Mouse (Mus musculus) hindbrain, postnatal 0 days (tissue): ENCODE measurements around the gene Atad1. TPM values are rescaled to one million over a fixed set of nuclear protein-coding genes. Genes with fewer than 3 reads are reported as not detected.
"Not testable (repeated sequence)": the region's sequence is repeated elsewhere in the genome, so short reads cannot be mapped to it uniquely, and the experiment has no call there.

ENCODE experiments used
- ATAC-seq: fragments of 200-750 bp; cut with Nextera tagmentation; 2 replicates; pipeline ENCODE4 v1.8.0; 2017; ENCODE audit warnings: mild to moderate bottlenecking, moderate TSS enrichment, moderate library complexity
- DNase-seq: peaks from one replicate; pipeline ENCODE4 v3.0.0-alpha.2; 2015; ENCODE audit warnings: low spot score
- H3K27ac ChIP-seq: fragments of 300-500 bp; sonication (generic); 2 replicates; pipeline ENCODE4 v1.5.1; 2014; ENCODE audit warnings: mild to moderate bottlenecking
- H3K27me3 ChIP-seq: fragments of 300-500 bp; sonication (generic); 2 replicates; pipeline ENCODE4 v1.6.1; 2014; ENCODE audit warnings: low read length, mixed read lengths; ENCODE audit not compliant: insufficient read depth
- H3K36me3 ChIP-seq: fragments of 300-500 bp; sonication (generic); 2 replicates; pipeline ENCODE4 v1.6.1; 2014; ENCODE audit warnings: low read length, mixed read lengths; ENCODE audit not compliant: insufficient read depth
- H3K4me1 ChIP-seq: fragments of 300-500 bp; sonication (generic); 2 replicates; pipeline ENCODE4 v1.6.1; 2014; ENCODE audit warnings: antibody characterized with exemption, low read length, mixed read lengths; ENCODE audit not compliant: insufficient read depth
- H3K4me2 ChIP-seq: fragments of 300-500 bp; sonication (generic); 2 replicates; pipeline ENCODE4 v1.6.1; 2014; ENCODE audit warnings: low read depth, mild to moderate bottlenecking, low read length, moderate library complexity, mixed read lengths
- H3K4me3 ChIP-seq: fragments of 300-500 bp; sonication (generic); 2 replicates; pipeline ENCODE4 v1.5.1; 2014; ENCODE audit warnings: low read length
- H3K9ac ChIP-seq: fragments of 300-500 bp; sonication (generic); replicated peaks from 2 replicates; pipeline ENCODE4 v1.6.1; 2014; ENCODE audit warnings: mild to moderate bottlenecking, low read length, moderate library complexity, mixed read lengths
- H3K9me3 ChIP-seq: fragments of 300-500 bp; sonication (generic); 2 replicates; pipeline ENCODE4 v1.6.1; 2016; ENCODE audit warnings: low read length, mixed read lengths
- CTCF ChIP-seq: IDR thresholded peaks from 2 replicates; pipeline ENCODE4 v1.5.1; 2016; ENCODE audit warnings: antibody characterized with exemption, control low read depth, low read depth
- WGBS: fragments of 180-500 bp; shearing (Covaris S2); extraction: QIAGEN DNeasy Blood & Tissue Kit; methylation state at CpG from one replicate; pipeline ENCODE4 v1.1.7; 2014; 5-methylcytosine and 5-hydroxymethylcytosine counted together
- polyA plus RNA-seq: library from polyadenylated mRNA; unstranded; fragments of >200 nt; fragmentation: Nextera tagmentation; extraction: Ambion mirVana; gene quantifications from 2 replicates; pipeline ENCODE4 v1.2.1, GENCODE M21; 2015
- total RNA-seq: library from RNA; depleted of rRNA; stranded (reverse); fragments of >200 nt; gene quantifications from 2 replicates; pipeline ENCODE4 v1.2.3, GENCODE M21; 2014

The Atad1 gene
- total and polyA plus RNA-seq, 2 experiments from 2014 or later = 117 to 118 TPM

GRCm38 (mm10) chr19:32710288-32710687 lies 29.3 kb downstream of the Atad1 start:
- Histone ChIP-seq H3K4me3 (no peak overlapping the region), H3K4me1 (no peaks in the 10 kb centered on the region), H3K27ac (no peak overlapping the region), H3K9me3 (no peaks in the 10 kb centered on the region), H3K9ac (no peak overlapping the region), H3K27me3 (no peaks in the 10 kb centered on the region), H3K36me3 (no peaks in the 10 kb centered on the region), H3K4me2 (peak overlapping the region; percentile 90; the same call in 1 of the 2 replicates)
- ATAC-seq = no peak
- DNase-seq = peak; percentile 42
- WGBS = 61% methylated on average over 3 of the region's 3 CpGs
- TF ChIP-seq CTCF = peak; percentile 58

DNA sequence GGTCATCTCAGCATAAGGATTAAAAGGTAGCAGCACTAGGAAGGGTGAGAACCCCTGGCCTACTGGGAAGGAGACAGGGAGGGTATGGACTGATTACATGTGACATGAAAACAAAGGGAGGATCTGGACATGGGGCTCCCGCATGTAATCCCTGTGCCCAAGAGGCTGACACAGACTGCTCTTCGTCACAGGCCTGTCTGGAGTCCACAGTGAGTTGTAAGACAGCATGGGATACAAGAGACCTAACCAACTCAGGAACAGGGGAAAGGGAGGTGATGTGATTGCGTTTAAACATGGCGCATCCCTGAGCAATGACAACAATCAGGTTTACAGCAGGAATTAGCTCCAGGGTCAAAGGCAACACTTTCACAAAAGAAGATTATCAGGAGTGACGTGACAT lies 30.6 kb downstream of the Atad1 start:
- no peaks in the 10 kb centered on the region for H3K27me3 ChIP-seq
- ATAC-seq = no peak
- no peaks in the 10 kb centered on the region for H3K9me3 ChIP-seq
- H3K4me3 ChIP-seq = no peak overlapping the region
- no peak overlapping the region for H3K27ac ChIP-seq
- no peak overlapping the region for H3K9ac ChIP-seq
- H3K36me3 ChIP-seq = no peaks in the 10 kb centered on the region
- no peaks in the 10 kb centered on the region for H3K4me1 ChIP-seq
- WGBS = 85% methylated on average over 5 of the region's 5 CpGs
- no peak overlapping the region for H3K4me2 ChIP-seq
- TF ChIP-seq CTCF = no peak
- DNase-seq = no peak

GRCm38 (mm10) chr19:32702191-32702590 lies 37.4 kb downstream of the Atad1 start:
- Histone ChIP-seq H3K27ac (no peak overlapping the region), H3K36me3 (peaks cover 5% of the 10 kb centered on the region), H3K9ac (no peak overlapping the region), H3K4me1 (no peaks in the 10 kb centered on the region), H3K4me2 (no peak overlapping the region), H3K9me3 (no peaks in the 10 kb centered on the region), H3K27me3 (no peaks in the 10 kb centered on the region), H3K4me3 (no peak overlapping the region)
- TF ChIP-seq CTCF = no peak
- ATAC-seq (no peak), DNase-seq (no peak)
- 86% methylated on average over 3 of the region's 3 CpGs for WGBS

- no peak overlapping the region for H3K4me2 ChIP-seq
- H3K36me3 ChIP-seq = peaks cover 26% of the 10 kb centered on the region
- no peaks in the 10 kb centered on the region for H3K9me3 ChIP-seq
- 91% methylated on average over 2 of the region's 2 CpGs for WGBS
- no peaks in the 10 kb centered on the region for H3K27me3 ChIP-seq
- no peak for ATAC-seq
- no peaks in the 10 kb centered on the region for H3K4me1 ChIP-seq
- no peak overlapping the region for H3K27ac ChIP-seq
- no peak for DNase-seq
- no peak overlapping the region for H3K4me3 ChIP-seq
- H3K9ac ChIP-seq = no peak overlapping the region
- no peak for TF ChIP-seq CTCF
These were observed 42.9 kb downstream of the Atad1 start for GRCm38 (mm10) chr19:32696674-32697073.

DNA sequence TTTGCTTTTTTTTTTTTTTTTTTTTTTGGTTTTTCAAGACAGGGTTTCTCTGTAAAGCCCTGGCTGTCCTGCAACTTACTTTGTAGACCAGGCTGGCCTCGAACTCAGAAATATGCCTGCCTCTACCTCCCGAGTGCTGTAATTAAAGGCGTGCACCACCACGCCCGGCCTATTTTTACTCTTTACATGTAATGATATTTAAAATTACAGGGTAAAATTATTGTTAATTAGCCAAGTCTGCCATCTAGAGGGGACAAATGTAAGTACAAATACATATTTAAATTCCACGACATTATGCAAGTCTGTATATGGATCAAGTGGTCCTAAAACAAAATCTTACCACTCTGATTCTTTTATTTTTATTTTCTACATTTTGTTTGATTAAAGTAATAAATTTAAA lies 49.9 kb downstream of the Atad1 start:
- Histone ChIP-seq H3K4me1 (no peaks in the 10 kb centered on the region), H3K36me3 (peaks cover 21% of the 10 kb centered on the region), H3K27me3 (no peaks in the 10 kb centered on the region), H3K9me3 (no peaks in the 10 kb centered on the region), H3K27ac (no peak overlapping the region), H3K4me3 (no peak overlapping the region), H3K4me2 (no peak overlapping the region), H3K9ac (no peak overlapping the region)
- TF ChIP-seq CTCF = peak; percentile 58
- DNase-seq (peak; percentile 73), ATAC-seq (no peak)
- WGBS = 67% methylated on average over 6 of the region's 6 CpGs

DNA sequence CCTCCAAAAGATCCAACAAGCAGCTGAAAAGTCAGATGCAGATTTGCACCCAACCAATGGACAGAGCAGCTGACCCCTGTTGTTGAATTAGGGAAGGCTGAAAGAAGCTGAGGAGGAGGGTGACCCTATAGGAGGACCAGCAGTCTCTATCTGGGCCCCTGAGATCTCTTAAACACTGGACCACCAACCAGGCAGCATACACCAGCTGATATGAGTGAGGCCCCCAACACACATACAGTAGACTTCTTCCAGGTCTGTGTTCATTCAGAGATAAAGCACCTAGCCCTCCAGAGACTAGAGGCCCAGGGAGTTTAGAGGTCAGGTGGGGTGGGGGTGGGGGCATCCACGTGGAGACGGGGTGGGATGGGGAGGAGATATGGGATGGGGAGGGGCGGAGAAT lies 51.4 kb downstream of the Atad1 start:
- H3K4me1 ChIP-seq, H3K4me2 ChIP-seq, H3K4me3 ChIP-seq, H3K27me3 ChIP-seq, ATAC-seq, H3K9me3 ChIP-seq, H3K27ac ChIP-seq, H3K9ac ChIP-seq, DNase-seq, H3K36me3 ChIP-seq: not testable (repeated sequence)
- 92% methylated on average over 3 of the region's 3 CpGs for WGBS

- no peak for ATAC-seq
- no peak overlapping the region for H3K4me3 ChIP-seq
- DNase-seq = no peak
- peaks cover 12% of the 10 kb centered on the region; the same call in 1 of the 2 replicates for H3K36me3 ChIP-seq
- no peak overlapping the region for H3K9ac ChIP-seq
- H3K27me3 ChIP-seq = no peaks in the 10 kb centered on the region
- H3K27ac ChIP-seq = no peak overlapping the region
- H3K4me1 ChIP-seq = no peaks in the 10 kb centered on the region
- H3K4me2 ChIP-seq = no peak overlapping the region
- no peaks in the 10 kb centered on the region for H3K9me3 ChIP-seq
- no peak for TF ChIP-seq CTCF
- WGBS = 88% methylated on average over 5 of the region's 5 CpGs
These were observed 51.9 kb downstream of the Atad1 start for GRCm38 (mm10) chr19:32687721-32688120.
